Mouse (Mus musculus): ENCODE results near the gene Scgb1b11.
"Not testable (repeated sequence)": the region's sequence is repeated elsewhere in the genome, so short reads cannot be mapped to it uniquely, and the experiment has no call there.

Gene Scgb1b11

DNA sequence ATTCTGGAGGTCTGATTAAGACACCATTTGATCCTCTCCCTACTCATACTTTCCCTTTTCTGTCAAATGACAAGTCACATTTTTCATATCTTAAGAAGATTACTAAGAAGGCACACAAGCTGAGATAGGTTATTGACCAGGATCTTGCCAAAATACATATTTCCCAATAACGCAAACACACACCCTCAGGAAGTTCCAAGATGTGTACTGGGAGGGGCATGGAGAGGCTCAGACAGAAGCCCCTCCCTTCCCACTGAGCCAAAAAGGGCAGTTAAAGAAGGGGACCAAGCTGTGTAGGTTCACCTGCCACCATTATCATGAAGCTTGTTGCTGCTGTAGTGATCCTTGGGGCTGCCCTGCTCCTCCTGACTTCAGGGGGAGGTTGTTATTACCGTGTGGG, at the start of gene Scgb1b11:
TSS of gene Scgb1b11 (plus strand) at position 301 of the 400 bp plus-strand sequence.
- in situ Hi-C loops (cut with MboI; ENCODE audit: unreplicated experiment in 2 of 2) = not testable (repeated sequence)

DNA sequence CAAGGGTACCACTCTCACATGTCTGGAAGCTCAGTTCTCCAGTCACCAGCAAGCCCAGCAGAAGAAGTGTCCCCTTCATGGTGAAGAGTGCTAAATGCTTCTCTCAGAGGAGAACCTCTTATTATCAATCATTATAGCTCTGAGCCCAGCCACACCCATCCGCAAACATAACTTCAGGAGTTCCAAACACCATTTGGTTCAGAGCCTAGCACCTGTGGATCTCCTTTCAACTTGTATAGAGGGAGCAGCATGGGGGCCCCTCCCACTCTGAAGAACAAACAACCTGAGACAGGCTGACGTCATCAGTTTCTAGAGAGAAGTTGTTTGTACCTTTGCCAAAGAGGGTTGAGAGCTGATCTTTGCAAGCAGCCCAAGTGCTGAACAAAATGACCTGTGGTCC, 11.6 kb upstream of the Scgb1b11 start, which contains the start of gene Scgb2b11:
TSS of gene Scgb2b11 (minus strand) at position 101 of the 400 bp plus-strand sequence.
- in situ Hi-C loops (cut with MboI; ENCODE audit: unreplicated experiment in 2 of 2) = not testable (repeated sequence)
